Comparison of ENCODE assay signal across 14 mouse cellular contexts in genomic region chr9:101612971-101613370, GRCm38 (mm10).
DNase-seq lines count a peak whose midpoint lies in the region; ATAC-seq lines count a peak whose summit lies in the region.
"Had no signal": no experiment of that assay in that cellular context is flagged by ENCODE, and none has a peak within 500 bp of the region (broad histone marks: within the 10 kb centered on the region; RNA-seq: fewer than 3 reads in every experiment).

No protein-coding gene starts in this region.

- no peak overlapping the region for H3K4me2 ChIP-seq in limb, embryonic 13.5 days (replicated peaks)
- H3K4me2 ChIP-seq in stomach, embryonic 16.5 days (ENCODE audit: low read depth, low read length): no peak overlapping the region
- H3K4me2 ChIP-seq: embryonic facial prominence, embryonic 12.5 days; forebrain, embryonic 12.5 days; heart, embryonic 13.5 days; hindbrain, embryonic 15.5 days had no signal

- H3K9me3 ChIP-seq in limb, embryonic 13.5 days: no peaks in the 10 kb centered on the region
- H3K9me3 ChIP-seq in limb, embryonic 10.5 days (replicated peaks): no peaks in the 10 kb centered on the region
- no peaks in the 10 kb centered on the region for H3K9me3 ChIP-seq in stomach, embryonic 16.5 days (replicated peaks; ENCODE audit: control insufficient read depth, low read length)
- H3K9me3 ChIP-seq: embryonic facial prominence, embryonic 12.5 days; forebrain, embryonic 12.5 days; heart, embryonic 13.5 days; hindbrain, embryonic 15.5 days had no signal

- H3K9ac ChIP-seq in limb, embryonic 13.5 days: no peak overlapping the region
- no peak overlapping the region for H3K9ac ChIP-seq in stomach, embryonic 16.5 days (ENCODE audit: low read length)
- H3K9ac ChIP-seq: embryonic facial prominence, embryonic 12.5 days; forebrain, embryonic 12.5 days; heart, embryonic 13.5 days; hindbrain, embryonic 15.5 days had no signal

- no peak for ATAC-seq in cerebellum, adult (ENCODE audit: insufficient number of reproducible peaks, low FRiP score, low TSS enrichment)
- ATAC-seq in limb, embryonic 13.5 days (ENCODE audit: low FRiP score, low read depth): 0 out of 2 replicates have a peak, but pooled peaks have one; percentile 15
- ATAC-seq in stomach, embryonic 16.5 days (ENCODE audit: insufficient read depth, low FRiP score): no peak
- ATAC-seq: forebrain, embryonic 16.5 days had no signal

- 77% methylated on average over 5 of the region's 5 CpGs for WGBS in limb, embryonic 13.5 days
- 85% methylated on average over 5 of the region's 5 CpGs for WGBS in limb, embryonic 10.5 days
- WGBS in stomach, embryonic 16.5 days: 73% methylated on average over 5 of the region's 5 CpGs

- no peaks in the 10 kb centered on the region for H3K27me3 ChIP-seq in limb, embryonic 13.5 days
- H3K27me3 ChIP-seq in limb, embryonic 10.5 days (ENCODE audit: low read depth, poor library complexity, severe bottlenecking): 0 out of 2 replicates have a peak, but pooled peaks cover 6% of the 10 kb centered on the region
- no peaks in the 10 kb centered on the region for H3K27me3 ChIP-seq in stomach, embryonic 16.5 days (ENCODE audit: control insufficient read depth, insufficient read depth, low read length)
- H3K27me3 ChIP-seq: embryonic facial prominence, embryonic 12.5 days; heart, embryonic 13.5 days; hindbrain, embryonic 15.5 days had no signal

- no peak overlapping the region for H3K4me3 ChIP-seq in limb, embryonic 13.5 days
- no peak overlapping the region for H3K4me3 ChIP-seq in limb, embryonic 10.5 days
- no peak overlapping the region for H3K4me3 ChIP-seq in stomach, embryonic 16.5 days (replicated peaks; ENCODE audit: low read length)
- H3K4me3 ChIP-seq: embryonic facial prominence, embryonic 12.5 days; forebrain, embryonic 12.5 days; heart, embryonic 13.5 days; hindbrain, embryonic 15.5 days had no signal

- H3K4me1 ChIP-seq in limb, embryonic 13.5 days: no peaks in the 10 kb centered on the region
- no peaks in the 10 kb centered on the region for H3K4me1 ChIP-seq in limb, embryonic 10.5 days
- H3K4me1 ChIP-seq in stomach, embryonic 16.5 days (ENCODE audit: control insufficient read depth, insufficient read depth, low read length): 0 out of 2 replicates have a peak, but pooled peaks cover 9% of the 10 kb centered on the region
- H3K4me1 ChIP-seq: embryonic facial prominence, embryonic 12.5 days; forebrain, embryonic 12.5 days; hindbrain, embryonic 15.5 days had no signal

- H3K36me3 ChIP-seq in limb, embryonic 13.5 days: no peaks in the 10 kb centered on the region
- H3K36me3 ChIP-seq in limb, embryonic 10.5 days: no peaks in the 10 kb centered on the region
- H3K36me3 ChIP-seq in stomach, embryonic 16.5 days (ENCODE audit: control insufficient read depth, insufficient read depth, low read length): no peaks in the 10 kb centered on the region
- H3K36me3 ChIP-seq: embryonic facial prominence, embryonic 12.5 days; forebrain, embryonic 12.5 days; heart, embryonic 13.5 days; hindbrain, embryonic 15.5 days had no signal

- DNase-seq in cerebellum, adult 9-10 months: peak; percentile 39
- DNase-seq in limb, embryonic 10.5 days (ENCODE audit: low spot score): no peak
- DNase-seq in cerebellum, postnatal 10 days: peak; percentile 51
- no peak for DNase-seq in right cerebral cortex, postnatal 25 days
- DNase-seq: adrenal gland, adult 2 months; adrenal gland, postnatal 25 days had no signal

- H3K27ac ChIP-seq in limb, embryonic 13.5 days: peak overlapping the region; percentile 10; the same call in 1 of the 2 replicates
- no peak overlapping the region for H3K27ac ChIP-seq in limb, embryonic 10.5 days
- H3K27ac ChIP-seq in stomach, embryonic 16.5 days (ENCODE audit: low read length): peak overlapping the region; percentile 28; the same call in 1 of the 2 replicates
- H3K27ac ChIP-seq: embryonic facial prominence, embryonic 12.5 days; forebrain, embryonic 12.5 days; heart, embryonic 13.5 days; hindbrain, embryonic 15.5 days had no signal

Comparison
In these comparisons a context has a peak if more than half of its experiments do, and no peak if none do; other contexts are left out.
1. DNase-seq: peak in cerebellum, adult 9-10 months (single experiment) and cerebellum, postnatal 10 days (2 of 2); none in limb, embryonic 10.5 days (single experiment) and right cerebral cortex, postnatal 25 days (single experiment).